Mouse (Mus musculus) right cerebral cortex, postnatal 4 days (tissue): Measurements from ENCODE around the gene Scel.

Source experiments
- DNase-seq: peaks from one replicate; pipeline ENCODE4 v3.0.0-alpha.2; 2022

Gene Scel

DNA sequence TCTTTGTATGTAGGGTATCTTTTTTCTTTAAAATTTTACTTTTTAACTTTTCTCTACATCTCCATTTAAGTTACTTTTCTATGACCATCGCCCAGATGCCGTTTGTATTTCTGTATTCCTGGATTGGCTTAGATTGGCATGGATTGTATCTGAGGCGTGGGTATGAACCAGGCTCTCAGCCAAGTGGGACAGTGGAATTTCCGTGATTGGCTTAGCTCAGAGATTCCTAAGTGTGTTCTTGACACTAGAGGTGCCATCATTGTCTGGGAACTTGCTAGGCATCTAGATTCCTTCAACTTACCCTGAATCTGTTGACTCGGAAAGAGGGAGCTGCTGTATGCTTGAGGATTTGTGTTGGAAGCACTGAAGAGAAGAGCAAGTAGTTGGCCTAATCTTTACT is 142.3 kb downstream of the Scel start:
- DNase-seq, result no peak

GRCm38 (mm10) chr14:103657876-103658275 is 144.7 kb downstream of the Scel start:
- DNase-seq, result no peak
